Mouse (Mus musculus) ovary, adult 18-20 months (tissue): Measurements from ENCODE around the gene Atp13a1.

Experiments
- DNase-seq: peaks from one replicate; pipeline ENCODE4 v3.0.0; 2022; ENCODE audit warnings: low spot score, mixed read lengths

The Atp13a1 gene

DNA sequence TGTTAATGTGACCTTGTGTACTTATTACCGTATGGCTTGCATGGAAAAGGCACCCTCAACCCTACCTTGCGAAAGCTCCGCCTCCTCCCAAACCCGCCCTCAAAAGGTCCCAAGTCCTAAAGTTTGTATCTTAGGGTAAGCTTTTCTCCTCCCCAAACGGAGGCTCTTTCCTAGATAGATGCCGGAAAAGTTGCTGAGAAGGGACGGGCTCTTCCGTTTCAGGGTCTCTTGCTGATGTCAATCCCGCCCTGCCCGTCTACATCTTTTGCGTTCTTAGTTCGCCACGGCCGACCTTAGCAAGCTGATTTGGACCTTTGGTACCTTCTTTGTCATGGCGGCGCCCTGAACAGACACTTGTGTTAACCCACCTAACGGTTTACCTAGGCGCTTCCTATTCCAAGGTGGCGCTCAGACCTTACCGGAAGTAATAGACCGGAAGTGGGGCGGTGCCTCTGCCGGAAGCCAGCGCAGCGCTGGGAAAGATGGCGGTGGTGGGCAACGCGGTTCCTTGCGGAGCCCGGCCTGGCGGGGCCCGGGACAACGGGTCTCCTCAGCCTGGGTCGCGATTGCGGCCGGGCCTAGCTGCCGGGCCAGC lies at the start of gene Atp13a1, which contains the start of gene Zfp866:
Gene Atp13a1 (plus strand): TSS at position 391 of the 595 bp plus-strand sequence.
Gene Zfp866 (minus strand): TSS at position 406 of the 595 bp plus-strand sequence.
- DNase-seq: peak; percentile 72

DNA sequence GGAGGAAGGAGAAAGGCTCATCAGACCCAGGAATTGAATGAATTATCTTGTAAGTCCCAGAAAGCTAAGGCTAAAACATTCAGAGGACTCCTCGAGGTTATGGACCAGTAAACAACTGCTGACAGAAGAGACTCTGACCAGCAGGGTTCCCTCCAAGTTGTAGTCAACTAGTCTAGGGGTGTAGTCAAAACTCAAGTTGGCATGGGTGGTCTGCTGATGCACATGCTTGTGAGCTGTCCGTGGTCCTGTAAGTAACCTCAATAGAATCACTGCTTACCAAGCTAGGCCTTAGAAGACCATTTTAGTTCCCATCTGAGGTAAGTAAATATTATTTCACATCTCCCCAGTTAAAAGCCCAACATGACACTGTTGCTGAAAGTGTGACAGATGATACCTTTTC lies 49.7 kb upstream of the Atp13a1 start:
- DNase-seq: no peak

DNA sequence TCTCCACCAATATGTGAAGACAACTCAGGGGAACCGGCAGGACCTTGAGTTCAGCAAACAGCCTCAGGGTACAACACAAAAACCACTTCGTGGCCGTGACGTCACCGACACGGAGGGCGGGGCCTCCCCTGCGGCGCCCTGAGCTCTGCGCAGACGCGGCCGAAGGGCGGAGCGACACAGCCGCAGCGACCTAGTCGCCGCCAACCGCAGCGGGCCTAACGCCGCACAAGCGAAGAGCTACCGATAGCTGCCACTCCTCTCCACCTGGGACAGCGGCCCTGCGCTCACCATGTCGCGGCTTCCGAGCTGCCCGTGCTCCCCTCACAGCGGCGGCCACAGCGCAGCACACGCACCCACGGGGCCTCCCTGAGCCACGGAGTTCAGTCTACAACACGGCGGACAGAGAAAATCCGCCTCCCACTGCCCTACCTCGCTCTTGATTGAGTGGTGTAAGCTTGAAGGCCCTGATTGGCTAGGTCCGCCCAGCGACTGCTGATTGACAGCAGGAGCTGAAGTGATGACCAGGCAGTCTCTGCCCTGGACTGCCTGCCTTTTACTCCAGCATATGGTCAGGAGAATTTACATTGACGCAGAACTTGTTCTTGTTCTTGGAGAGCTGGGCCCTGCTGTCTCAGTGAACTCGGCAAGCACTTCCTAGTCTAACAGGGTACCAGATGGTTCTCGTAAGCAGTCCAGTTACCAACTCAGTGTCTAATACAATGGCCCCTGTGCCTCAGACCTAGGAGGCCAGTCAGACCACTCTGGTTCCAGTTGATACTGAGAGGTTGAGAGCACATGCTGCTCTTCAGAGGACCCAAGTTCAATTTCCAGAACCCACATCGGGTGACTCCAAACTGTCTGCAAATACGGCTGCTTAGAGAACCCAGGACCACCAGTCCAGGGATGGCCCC lies 41.2 kb upstream of the Atp13a1 start, which contains the start of gene Zfp963:
Gene Zfp963 (minus strand): TSS at position 427 of the 911 bp plus-strand sequence.
- peak; percentile 91 for DNase-seq

DNA sequence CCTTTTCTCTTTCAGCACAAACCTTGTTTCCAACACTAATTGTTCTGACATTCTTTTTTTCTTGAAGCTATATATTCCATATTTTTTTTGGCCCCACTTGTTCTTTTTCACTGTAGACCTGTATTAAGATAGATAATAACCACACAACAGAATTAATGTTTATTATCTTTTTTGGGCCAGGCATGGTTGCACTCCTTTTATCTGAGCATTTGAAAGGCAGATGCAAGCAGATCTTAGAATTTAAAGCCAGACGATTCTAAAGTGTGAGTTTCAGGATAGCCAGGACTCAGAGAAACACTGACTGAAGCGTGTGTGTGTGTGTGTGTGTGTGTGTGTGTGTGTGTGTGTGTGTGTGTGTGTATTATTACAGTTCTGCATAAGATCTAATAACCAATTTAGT lies 38.5 kb upstream of the Atp13a1 start:
- no peak for DNase-seq

DNA sequence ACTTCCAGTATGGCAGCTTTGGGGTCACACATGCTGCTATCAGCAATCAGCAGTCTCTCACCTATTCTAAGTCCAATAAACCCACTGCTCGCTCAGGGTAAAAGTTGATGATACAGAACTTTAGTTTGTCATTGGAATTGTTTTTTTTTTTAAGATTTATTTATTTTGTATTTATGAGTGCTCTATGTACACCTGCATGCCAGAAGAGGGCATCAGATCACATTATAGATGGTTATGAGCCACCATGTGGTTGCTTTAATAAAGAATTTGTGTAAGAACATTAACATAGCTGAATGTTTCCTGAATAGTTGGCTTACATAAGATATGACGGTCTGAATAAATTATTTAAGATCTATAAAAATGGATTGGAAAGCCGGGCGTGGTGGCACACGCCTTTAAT lies 32.6 kb upstream of the Atp13a1 start:
- DNase-seq: no peak

DNA sequence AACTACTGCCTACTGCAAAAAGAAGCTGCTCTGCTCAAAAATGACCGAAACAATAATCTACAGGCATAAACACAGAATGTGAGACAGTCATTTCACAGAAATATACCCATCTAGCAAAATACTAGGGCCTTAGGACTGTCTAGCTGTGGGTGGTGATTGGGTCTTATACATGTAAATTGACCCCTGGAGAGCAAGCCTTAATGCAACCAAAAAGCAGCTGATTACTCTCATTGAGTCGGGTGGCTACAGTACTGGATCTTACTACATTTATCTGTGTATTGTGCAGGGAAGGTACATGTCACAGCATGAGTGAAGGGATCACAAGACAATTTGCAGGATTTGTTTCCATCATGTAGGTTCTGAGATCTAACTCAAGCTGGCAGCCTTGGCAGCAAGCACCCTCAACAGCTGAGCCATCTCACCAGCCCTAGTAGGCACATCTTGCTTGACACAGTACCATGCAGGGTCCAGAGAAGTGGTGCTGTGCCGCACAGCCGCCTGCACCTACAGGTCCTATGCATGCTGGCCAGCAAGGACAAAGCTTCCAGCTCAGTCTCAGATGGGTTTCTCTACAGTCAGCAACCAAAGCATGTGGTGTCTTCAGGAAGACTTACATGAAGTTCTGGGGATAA lies 29.0 kb upstream of the Atp13a1 start:
- DNase-seq: no peak

DNA sequence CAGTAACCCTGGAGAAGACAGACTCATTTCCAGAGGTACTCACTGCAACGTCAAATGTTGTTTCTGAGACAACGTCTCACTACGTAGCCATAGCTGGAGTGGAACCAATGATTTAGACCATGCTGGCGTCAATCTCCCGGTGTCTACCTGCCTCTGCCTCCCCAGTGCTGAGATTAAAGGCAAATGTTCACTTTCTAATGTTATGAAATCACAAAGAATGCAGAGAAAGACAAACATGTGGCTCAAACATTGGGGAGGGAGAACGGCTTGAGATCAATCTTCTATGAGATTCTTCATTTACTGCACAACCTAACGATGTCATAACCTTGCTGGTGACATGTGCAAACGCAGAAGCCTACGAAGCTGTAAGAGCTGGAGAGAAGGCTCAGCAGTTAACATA lies 19.7 kb upstream of the Atp13a1 start:
- no peak for DNase-seq

DNA sequence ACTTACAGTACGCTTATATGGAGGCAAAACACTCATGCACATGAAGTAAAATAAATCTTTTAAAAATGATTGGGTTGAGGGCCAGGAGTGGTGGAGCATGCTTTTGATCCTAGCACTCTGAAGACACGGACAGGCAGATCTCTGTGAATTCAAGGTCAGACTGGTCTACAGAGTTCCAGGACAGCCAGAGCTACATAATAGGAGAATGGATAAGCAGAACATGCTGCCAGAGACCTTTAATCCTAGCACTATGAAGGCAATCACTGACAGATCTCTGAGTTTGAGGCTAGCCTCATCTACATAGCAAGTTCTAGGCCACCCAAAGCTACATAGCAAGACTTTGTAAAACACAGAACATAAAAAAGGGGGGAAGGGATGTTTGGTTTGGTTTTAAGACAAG lies 18.9 kb upstream of the Atp13a1 start:
- no peak for DNase-seq

DNA sequence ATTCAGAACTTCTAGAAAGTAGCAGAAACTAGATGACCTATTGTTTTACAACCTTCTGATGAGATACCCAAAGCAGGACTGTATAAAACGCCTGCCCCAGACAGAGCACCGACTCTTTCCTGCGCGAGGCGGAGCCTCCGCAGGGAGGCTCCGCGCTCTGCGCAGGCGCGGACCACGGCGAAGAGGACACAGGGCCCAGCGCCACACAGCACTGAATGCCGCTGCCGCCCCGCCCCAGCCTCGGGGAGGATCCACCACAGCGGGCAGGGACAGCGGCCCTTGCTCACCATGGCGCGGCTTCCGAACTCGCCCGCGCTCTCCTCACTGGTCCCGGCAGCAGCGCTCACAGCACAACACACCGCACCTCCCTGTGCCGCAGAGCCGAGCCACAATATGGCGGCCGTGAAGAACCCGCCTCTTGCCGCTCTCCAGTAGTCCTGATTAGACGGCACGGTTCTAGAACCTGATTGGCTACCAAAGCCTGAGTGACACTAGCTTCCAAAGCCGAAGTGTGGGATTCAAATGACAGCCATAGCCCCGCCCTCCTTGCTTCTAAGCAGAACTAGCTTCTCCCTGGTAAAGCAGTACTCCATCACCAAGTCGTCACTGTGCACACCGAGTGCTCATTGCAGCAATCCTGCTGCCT lies 16.3 kb upstream of the Atp13a1 start, which contains the start of gene Gm20422:
Gene Gm20422 (minus strand): TSS at position 384 of the 646 bp plus-strand sequence.
- peak; percentile 89 for DNase-seq

DNA sequence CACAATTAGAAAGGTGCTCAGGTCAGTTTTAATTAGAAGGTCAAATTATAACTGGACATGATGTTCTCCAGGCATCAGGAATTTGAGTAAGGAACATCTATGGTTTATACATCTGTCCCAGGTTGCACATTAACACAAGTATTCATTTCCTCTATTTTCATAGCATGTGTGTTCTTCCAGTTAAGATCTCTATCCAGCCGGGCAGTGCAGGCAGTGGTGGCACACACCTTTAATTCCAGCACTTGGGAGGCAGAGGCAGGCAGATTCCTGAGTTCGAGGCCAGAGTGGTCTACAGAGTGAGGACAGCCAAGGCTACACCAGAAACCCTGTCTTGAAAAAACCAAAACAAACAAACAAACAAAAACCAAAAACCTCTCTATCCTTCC lies 15.8 kb upstream of the Atp13a1 start:
- DNase-seq: no peak

DNA sequence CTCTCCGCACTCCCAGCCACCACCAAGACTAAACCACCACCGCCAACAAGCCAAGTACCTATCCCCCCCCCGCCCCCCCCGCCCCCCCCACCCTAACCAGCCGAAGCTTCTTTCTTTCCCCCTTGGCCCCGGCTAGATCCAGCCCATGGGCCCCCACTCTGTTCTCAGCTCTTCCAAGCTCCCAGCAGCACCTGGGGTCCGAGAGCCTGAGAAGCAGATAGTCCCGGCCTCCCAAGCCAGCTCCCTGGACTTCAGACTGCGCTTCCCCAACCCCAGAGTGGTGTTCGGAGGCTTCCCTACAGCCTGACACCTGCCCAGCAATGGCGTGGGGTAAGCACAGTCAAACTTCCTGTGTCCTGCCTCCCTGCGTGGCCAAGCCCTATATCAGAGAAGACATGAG lies 13.9 kb upstream of the Atp13a1 start:
- no peak for DNase-seq

DNA sequence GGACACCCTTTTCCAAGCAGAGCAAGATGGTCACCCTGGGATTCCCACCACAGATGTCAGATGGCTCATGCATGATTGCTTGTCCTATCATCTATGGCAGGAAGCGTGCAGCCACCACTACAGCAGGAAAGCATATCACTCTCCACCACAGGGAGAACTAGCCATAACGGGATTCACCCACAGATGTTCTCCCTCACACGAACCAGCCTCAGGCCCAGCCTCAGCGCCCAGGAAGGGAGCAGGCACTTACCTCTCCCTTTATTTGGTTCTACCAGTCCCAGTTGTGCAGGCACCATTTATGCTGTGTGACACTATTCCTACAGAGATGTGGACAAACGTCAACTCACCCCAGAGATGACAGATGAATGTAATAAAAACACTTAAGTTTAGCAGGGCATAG lies 1.9 kb upstream of the Atp13a1 start:
- no peak for DNase-seq

DNA sequence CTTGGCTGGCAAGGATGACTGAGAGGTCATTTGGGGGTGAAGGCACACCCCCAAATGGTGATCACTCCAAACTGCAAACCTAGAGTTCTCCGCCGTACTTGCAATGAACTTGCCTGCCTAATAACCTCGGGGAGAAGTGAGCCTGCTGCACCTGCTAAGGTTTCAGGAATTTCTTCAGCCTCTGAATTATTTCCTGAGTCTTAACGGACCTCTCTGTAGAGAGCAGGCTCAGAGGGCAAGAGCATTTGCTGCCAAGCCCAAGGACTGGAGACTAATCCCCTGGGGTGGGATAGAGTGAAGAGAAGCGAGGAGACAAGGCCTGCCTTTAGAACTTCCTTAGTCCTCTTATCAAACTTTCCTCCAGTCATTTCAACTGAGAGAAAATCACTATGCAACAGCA lies 1.2 kb upstream of the Atp13a1 start:
- peak; percentile 0 for DNase-seq

DNA sequence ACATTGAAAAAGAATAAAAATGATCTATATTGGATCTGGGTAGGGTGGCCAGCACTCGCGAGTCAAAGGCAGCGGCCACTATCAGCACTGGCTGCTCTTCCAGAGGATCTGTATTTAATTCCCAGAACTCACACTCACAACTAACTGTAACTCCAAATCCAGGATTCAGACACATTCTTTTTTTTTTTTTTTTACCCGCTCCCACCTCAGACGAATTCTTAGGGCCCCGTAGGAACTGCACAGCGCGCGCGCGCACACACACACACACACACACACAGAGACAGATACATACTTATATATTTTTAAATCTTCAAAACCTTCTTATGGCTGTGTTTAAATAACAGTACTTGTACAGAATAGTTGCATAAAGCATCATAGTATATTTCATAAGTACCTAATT lies 599 bp upstream of the Atp13a1 start:
- DNase-seq: peak; percentile 0

DNA sequence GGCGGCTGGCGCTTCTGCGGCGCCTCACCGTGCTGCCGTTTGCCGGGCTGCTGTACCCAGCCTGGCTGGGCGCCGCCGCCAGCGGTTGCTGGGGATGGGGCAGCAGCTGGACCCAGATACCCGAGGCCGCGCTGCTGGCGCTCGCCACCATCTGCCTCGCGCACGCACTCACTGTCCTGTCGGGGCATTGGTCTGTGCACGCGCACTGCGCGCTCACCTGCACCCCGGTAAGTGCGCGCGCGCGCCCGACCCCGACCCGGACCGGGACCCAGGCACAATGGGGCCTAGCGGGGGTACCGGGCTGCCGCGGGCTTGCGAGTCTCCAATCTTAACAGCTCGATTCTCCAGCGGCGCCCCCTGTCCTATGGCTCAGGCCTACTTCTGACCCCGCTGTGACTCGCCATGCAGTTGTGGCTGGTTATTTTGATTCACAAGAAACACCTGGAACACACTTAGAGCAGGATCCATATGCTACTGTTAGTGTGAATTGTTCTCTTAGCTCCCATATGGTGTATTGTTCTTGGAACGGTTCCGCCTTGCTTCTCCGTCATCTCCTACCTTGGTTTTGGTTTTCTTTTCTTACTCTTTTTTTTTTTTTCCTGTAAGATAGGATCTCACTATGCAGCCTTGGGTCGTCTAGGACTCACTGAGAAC lies 579 bp downstream of the Atp13a1 start:
- DNase-seq: no peak

DNA sequence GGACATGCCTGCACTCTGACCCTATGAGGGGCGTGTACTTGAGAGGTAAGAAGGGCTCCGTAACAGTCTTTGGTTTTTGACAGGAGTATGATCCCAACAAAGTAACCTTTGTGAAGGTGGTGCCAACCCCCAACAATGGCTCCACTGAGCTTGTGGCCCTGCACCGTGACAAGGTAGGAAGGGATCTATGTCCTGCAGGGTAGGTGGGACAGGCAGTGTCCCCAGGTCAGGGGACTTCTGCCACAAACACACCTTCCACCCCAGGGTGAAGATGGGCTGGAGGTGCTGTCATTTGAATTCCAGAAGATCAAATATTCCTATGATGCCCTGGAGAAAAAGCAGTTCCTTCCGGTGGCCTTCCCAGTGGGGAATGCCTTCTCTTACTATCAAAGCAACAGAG lies 2.7 kb downstream of the Atp13a1 start:
- DNase-seq: peak; percentile 0

DNA sequence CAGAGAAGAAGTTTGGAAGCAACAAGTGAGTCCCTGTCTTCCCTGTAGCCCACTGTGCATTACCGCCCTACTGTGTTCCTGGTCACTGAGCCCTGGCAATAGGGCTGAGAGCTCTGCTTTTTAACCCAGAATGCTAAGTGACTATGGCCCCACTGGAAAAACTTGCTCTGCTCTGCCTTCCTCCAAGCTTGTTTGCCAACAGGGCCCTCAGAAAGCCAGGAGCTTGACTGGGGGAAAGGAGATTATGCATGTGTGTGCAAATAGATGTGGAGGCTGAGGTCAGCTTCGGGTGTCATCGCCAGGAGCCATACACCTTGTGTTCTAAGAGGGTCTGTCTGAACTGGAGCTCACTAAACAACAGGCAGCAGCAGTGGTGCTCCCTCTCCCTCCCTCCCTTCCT lies 3.1 kb downstream of the Atp13a1 start:
- DNase-seq: no peak

DNA sequence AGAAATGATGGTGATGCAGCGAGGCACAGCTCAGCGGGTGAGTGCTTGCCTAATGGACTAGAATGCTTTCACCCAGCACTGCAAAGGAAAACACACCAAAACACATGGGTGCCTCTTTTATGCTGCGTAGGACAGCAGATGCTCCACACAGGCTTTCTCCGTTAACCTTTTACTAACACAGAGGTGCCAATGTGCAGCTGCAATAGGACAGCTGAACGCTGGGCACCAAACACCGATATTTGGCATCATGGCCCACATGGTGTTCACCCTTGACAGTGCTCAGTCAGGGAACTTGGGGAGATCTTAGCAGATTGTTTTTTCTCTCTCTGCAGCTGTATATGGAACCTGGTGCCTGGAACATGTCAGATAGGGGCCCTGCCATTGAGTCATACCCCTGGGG lies 3.9 kb downstream of the Atp13a1 start:
- no peak for DNase-seq

DNA sequence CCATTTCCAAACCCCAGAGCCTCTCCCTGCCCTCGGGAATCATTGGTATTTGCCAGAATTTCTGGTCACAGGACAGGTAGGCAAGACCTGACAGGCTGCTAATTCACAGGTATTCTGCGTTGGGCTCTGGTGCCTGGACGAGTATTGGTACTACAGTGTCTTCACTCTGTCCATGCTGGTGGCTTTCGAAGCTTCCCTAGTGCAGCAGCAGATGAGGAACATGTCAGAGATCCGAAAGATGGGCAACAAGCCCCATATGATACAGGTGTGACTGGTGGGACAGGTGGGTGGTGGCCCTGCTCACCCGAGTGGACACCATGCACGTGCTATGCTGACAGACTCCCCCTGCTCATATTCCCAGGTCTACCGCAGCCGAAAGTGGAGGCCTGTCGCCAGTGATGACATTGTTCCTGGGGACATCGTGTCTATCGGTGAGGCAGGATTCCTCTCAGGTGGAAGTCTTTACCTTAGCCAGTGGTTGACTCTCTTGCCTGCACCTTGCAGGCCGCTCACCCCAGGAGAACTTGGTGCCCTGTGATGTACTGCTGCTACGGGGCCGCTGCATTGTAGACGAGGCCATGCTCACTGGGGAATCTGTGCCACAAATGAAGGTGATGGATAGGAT lies 5.9 kb downstream of the Atp13a1 start:
- peak; percentile 1 for DNase-seq

DNA sequence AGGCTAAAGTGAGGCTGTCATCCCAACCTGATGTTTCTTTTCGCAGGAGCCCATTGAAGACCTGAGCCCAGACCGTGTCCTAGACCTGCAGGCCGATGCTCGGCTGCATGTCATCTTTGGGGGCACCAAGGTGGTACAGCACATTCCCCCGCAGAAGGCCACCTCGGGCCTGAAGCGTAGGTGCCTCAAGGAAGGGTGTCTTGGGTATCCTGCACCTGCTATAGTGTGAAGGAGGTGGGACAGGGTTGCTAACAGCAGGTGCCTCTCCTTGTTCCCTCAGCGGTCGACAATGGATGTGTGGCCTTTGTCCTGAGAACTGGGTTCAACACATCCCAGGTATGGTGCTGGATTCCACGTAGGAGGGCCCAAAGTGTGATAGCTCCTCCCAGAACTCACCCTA lies 6.7 kb downstream of the Atp13a1 start:
- peak; percentile 0 for DNase-seq

DNA sequence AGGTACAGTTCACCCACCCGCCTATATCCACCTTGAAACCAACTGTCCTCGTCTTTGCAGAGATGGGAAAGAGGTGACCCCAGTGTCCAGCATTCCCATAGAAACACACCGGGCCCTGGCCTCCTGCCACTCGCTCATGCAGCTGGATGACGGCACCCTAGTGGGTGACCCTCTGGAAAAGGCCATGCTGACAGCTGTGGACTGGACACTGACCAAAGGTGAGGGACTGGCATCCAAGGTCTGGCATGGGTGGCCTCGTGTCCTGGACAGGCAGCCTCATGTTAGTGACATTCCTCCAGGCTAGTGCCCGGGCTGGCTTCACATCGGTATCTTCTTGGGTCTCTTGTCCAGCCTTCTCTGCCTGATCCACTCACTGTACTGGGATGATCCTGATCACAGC lies 8.3 kb downstream of the Atp13a1 start:
- DNase-seq: peak; percentile 0
